Mouse (Mus musculus) embryo, embryonic 10 days (tissue): ENCODE data around the gene Pygl.
"Not testable (repeated sequence)": the region's sequence is repeated elsewhere in the genome, so short reads cannot be mapped to it uniquely, and the experiment has no call there.

Experiments used
- DNase-seq: peaks from one replicate; pipeline ENCODE4 v3.0.0-alpha.2; 2015; ENCODE audit warnings: low spot score

Pygl gene

DNA sequence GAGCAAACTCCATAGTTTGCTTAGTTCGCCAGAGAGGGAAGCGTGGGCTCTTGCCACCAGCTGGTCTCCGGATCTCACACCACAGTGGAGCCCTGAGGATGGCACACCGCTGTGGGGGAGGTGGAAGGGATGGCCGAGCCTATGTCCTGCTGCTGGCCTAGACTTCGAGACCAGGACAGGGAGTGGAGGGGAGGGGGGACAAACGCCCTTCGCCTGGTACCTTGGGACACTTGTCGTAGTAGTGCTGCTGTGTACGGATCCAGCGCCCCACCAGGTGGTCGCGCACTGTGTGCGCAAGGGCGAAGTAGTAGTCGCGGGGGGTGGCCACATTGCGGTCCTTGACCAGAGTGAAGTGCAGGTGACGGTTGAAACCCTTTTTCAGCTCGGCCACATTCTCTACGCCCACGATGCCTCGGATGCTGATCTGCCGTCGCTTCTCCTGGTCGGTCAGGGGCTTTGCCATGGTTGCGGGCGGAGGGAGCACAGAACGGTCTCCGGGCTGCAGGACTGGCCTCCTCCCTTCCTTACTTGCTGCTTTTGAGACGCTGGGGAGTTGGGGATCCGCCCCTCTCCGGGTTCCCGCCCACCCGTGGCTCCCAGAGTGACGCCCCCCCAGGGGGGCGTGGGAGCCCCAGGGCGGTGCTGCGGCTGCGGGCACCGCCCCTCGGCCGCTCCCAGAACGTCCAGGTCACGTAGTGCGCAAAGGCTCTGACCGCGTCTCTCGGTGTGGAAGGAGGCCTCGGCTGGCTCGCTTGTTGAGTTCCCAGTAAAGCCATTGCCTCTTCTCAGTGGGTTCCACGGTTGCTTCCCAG is 4.0 kb downstream of the Pygl start:
- DNase-seq: peak; percentile 79

DNA sequence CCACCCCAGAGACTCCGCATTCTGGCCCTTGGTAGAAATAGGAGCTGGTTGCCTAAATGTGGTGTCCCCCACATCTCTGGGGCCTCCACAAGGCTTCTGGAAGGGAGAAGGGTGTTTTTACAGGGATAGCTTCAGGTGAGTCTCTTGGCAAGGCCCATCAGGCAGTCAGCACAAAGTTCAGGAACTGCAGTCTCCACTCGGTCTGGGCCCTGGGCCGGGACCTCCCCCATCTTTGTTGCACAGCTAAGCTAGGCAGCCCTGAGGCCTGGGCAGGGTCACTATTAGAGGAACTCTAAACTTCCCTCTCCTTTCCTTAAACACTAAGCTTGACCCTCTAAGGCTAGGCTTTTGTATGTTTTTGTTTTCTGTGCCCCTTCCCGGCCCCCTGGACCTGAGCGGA is 4.6 kb downstream of the Pygl start:
- no peak for DNase-seq

DNA sequence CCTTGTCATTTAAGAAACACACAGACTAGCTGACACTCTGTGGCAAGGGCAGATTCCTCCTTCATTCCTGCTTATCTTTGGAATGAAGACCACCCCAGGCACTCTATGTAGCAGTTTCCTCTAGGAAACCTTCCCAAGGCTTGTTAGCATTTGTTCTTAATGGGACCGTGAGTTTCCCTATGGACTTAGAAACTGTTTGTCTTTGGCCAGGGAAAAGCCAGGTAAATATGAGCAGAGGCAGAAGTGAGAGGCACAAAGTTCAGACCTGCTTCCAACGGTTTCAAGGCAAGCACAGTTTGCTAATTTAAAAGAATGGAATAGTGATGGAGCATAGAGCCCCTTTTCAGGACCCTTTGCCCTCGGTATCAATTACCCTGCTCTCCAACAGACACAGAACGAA is 8.0 kb downstream of the Pygl start:
- DNase-seq: no peak

DNA sequence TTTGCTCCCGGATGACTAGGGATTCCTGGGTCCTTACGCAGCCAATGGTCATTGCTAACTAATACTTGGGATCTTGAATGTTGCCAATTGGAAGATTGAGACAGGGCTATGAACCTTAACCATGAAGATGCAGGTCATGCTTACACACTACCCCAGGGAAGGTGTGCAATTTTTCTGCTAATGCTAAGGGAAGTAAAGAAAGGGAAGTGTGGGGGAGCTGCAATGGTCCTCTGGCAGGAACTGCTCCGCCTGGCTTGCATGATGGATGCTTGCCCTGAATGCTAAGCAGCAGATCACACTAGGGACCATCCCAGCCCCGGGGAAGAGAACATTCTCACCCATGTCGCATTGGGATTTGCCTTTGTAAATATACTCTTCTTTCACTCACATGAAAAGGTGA is 9.9 kb downstream of the Pygl start:
- no peak for DNase-seq

DNA sequence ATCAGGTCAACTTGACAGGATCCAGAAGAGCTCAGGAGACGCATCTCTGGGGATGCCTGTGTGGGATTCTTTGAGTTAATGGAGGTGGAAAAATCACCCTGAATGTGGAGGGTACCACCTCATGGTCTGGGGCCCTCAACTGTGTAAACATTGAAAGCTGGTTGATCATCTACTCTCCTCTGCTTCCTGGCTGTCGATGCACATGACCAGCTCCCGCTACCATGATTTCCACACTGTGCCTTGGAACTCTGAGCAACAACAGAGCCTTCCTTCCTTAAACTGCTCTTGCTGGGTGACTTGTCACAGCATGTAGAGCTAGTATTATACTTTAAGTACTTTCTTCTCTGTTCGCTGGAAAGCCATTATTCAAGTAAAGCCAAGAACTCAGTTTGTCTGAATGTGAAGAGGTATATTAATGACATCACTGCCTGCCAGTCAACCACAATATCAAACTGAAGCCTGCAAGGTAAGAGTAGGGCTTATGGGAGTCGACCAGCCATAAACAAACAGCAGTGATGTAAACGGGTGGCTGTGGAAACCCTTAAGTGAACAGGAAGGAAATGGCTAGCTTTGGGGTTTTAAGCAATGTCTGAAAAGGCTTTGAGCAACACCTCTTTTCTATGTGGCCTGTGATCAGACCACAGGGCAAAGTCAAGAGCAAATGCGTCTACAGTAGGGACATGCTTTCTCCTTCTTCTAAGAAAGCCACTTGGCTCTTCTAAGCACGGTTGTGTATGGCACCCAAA is 12.3 kb downstream of the Pygl start:
- DNase-seq: no peak

GRCm38 (mm10) chr12:70216229-70216800 is 15.0 kb downstream of the Pygl start:
- no peak for DNase-seq

GRCm38 (mm10) chr12:70214281-70214680 is 17.0 kb downstream of the Pygl start:
- DNase-seq: no peak

DNA sequence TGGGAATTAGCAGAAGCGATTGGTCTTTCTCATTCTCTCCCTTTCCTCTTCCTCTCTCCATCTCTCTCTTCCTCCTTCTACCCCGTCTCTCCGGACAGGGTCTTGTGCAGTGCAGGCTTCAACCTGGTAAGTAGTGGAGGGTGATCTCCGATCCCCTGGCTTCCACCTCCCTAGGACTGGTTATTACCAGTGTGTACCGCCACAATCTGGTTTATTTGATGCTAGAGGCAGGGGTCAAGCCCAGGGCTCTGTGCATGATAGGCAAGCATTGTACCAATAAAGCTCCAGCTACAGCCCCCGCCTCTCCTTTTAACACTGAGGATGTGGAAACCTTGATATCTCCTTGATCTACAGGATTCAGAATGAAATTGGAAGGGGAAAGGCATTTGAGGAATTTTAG is 17.7 kb downstream of the Pygl start:
- DNase-seq: no peak

DNA sequence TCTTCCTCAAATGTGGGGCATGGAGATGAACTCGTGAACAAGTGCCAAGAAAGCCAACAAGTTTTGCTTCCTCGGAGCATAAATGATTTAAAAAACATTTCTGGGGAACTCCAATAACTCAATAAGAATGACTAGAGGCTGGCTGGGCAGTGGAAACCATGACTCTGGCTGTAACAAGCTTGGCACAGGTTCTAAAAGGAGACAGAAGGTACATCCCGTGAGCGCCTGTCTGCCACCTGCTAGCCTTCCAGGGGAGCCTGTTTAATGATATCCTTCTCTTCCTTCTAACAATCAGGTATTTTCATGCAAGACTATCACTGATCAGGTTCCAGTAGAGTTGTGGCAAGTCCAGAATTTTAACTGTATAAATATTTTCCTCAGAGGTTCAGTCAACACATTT is 18.8 kb downstream of the Pygl start:
- DNase-seq: no peak

DNA sequence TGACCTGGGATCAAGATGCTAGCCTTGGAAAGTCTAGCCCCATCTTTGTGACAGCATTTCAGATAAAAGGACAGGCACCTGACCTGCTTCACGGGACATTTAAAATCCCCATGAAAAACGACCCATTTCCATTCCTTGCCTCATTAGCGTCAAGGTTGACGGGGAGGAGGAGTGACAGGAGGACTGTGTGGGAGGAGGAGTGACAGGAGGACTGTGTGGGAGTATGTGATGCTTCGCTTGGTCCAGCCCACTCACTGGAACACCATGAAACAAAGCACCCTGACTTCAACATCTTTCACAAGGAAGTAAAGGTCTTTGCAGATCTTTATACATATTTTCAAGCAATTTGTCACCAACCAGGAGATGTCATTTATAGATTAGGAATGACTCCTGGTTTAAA is 23.1 kb downstream of the Pygl start:
- no peak for DNase-seq

- DNase-seq: no peak
Observed at GRCm38 (mm10) chr12:70204433-70204832, 26.9 kb downstream of the Pygl start.

- no peak for DNase-seq
Observed at GRCm38 (mm10) chr12:70201926-70202529, 29.3 kb downstream of the Pygl start.

DNA sequence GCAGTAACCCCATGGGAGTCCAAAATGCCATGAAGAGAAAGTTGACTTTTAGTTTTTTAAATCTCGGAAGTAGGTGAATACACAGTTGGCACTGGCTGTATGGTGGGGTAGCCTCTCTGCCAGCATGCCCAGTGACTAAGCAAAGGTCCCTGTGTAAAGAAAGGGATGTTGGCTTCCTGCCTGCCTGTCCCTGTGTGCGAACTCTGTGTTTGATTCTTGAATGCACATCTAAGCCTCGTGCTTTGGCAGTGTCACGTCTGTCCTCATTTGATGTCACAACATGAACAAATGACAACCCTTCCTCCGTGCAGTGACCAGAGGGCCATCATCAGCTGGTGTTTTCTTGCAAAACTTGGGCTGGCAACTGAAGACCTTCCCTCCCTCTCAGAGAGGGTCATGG is 34.9 kb downstream of the Pygl start:
- DNase-seq: no peak

- DNase-seq: no peak
Observed at GRCm38 (mm10) chr12:70195426-70195825, 35.9 kb downstream of the Pygl start.

- DNase-seq: peak; percentile 39
Observed at GRCm38 (mm10) chr12:70192267-70192727, 39.0 kb downstream of the Pygl start.

GRCm38 (mm10) chr12:70184173-70184783 is 47.0 kb downstream of the Pygl start:
- DNase-seq: no peak

DNA sequence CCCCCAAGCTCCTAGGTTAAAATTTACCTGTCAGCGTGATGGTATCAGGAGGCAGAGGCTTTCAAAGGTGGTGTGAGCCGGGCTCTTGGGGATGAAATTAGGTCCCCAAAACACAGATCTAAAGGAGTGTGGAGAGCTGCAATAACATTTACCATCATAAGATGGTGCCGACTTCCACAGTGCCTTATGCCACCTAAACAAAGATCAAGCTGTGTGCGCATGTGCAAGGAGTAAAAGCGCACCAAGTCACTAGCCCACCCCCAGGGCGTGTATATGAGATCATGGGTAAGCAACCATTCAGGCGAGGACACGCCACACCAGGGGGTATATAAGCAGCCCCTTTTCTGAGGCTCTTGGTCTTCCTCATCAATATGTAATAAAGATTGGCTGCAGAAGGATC is 47.8 kb downstream of the Pygl start:
- not testable (repeated sequence) for DNase-seq

- no peak for DNase-seq
Observed at GRCm38 (mm10) chr12:70169969-70170368, 61.3 kb downstream of the Pygl start.

- no peak for DNase-seq
Observed at GRCm38 (mm10) chr12:70167950-70168349, 63.3 kb downstream of the Pygl start.

GRCm38 (mm10) chr12:70164741-70165140 is 66.5 kb downstream of the Pygl start:
- DNase-seq: no peak

- no peak for DNase-seq
Observed at GRCm38 (mm10) chr12:70161057-70161456, 70.2 kb downstream of the Pygl start.
